Mouse (Mus musculus): ENCODE data around the gene Tnip1.

Tnip1 gene

DNA sequence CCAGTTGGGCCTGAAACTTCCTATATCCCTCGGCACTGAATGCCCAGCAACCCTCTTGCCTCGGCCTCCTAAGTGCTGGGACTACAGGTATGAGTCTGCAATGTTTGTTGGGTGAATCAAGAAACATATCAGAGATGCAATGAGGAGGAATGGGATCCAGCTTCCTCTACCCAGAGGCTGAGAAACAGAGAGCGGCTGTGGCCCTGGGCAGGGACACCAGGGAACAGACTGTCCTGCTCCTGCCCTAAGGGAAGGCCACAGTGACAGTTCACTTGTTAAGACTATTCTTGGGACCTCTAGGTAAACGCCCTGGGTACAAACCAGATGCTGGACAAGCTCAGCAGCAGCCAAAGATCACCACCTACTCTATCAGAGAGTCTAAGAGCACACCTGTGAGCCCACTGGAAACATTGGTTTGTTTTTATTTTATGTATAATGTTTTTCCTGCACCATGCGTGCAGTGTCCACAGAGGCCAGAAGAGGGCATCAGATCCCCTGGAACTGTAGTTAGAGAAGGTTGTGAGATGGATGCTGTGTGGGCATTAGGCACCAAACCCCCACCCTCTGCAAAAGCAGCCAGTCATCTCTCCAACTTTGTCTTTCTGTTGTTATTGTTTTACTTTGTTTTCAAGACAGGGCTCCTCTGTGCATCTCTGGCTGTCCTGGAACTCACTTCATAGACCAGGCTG, 31.2 kb downstream of the Tnip1 start:
- DNase-seq, result peak; percentile 47

DNA sequence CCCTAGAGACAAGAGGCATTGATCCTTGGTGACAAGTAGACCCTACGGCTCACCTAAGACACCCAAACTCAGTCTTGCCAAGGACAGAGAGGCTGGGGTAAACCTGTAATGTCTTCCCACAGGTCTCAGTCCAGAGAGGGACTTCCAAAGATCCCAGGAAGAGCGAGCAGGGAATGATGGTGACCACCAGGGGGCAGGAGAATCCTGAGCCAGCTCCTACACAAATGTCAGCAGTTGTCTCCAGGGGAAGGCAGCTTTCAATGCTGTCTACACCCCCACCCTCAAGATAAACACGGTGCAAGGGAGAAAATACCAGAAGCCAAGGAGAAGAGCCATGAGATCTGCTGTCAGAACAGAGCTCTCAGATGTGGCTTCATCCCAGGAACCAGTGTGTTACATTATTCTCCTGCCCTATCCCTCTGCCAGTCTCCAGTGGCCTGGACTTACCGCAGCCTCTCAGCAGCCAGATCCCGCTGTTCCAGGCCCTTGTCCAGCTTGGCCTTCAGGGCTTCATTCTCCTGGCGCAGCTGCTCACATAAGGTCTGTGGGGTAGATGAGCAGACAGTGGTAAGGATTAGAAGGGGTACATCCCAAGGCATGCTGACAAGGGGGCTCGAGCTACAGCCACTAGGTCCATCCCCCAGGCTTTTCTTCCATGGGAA, 32.3 kb downstream of the Tnip1 start:
- DNase-seq, result peak; percentile 64

DNA sequence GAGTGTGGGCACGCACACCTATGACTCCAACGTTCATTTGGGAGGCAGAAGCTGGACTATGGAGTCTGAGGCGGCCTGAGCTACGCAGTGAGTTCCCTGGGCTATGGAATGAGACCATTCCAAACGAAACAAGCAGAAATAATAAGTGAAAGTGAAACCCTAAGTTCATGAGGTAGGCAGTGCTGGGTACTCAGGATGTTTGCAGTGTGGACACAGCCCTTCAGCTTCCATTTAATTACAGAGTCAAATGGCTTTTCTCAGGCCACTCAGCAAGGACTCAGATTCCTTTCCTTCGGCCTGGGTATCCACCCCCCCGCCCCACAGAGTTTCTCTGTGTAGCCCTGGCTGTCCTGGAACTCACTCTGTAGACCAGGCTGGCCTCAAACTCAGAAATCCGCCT, 33.0 kb downstream of the Tnip1 start:
- no peak for DNase-seq

DNA sequence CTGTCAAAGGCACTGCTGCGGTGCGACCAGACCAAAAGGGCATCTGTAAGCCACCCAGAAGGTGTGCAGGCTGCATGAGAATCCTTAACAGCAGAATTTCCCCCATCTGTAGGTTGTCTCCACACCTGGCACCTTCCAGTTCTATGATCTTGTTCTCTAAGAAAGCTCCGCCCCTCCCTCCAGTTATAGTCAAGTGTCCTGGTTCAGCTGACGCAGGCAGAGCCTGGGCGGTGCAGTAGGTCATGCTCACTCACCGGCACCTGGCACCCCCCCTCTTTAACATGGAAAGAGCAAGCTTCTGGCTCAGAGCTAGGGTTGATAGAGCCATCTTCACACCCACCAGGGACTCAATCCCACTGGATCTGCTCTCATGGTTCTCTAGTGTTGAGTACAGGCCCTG, 33.4 kb downstream of the Tnip1 start:
- no peak for DNase-seq

DNA sequence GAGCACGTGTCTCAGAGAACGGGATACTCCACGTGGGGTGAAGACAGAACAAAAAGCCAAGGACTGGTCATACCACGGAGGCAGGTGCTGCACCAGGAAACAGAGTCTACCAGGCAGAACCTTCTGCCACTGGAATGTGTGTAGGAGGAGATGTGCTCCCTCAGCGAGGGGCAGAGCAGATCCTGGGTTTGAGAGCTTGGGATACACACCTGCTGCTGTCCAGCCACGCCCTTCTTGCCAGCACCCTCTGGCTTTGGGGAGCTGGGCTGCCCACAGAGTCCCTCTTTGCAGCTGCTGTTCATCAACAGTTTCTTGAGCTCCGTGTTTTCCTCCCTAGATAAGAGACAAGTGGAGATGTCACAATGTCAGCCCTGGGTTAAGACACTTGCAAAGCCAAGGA, 33.8 kb downstream of the Tnip1 start:
- no peak for DNase-seq

DNA sequence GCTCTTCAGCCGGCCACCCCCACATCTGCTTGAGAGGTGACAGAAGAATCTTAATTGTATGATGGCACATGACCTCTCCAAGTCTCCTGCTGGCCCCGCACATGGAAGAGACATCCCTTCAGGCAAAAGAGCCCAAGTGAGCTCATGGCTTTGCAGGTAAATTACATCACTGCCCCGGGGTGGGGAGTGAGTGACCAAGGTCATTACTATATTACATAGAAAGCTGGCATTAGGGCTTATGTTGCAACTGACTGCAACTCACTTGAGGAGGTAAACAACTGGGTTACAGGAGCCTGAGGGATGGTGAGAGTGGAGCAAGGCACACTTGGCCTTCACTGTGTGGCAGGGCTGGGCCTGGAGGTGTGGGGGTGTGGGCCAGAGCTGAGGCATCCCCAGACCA, 34.5 kb downstream of the Tnip1 start:
- DNase-seq, result no peak

DNA sequence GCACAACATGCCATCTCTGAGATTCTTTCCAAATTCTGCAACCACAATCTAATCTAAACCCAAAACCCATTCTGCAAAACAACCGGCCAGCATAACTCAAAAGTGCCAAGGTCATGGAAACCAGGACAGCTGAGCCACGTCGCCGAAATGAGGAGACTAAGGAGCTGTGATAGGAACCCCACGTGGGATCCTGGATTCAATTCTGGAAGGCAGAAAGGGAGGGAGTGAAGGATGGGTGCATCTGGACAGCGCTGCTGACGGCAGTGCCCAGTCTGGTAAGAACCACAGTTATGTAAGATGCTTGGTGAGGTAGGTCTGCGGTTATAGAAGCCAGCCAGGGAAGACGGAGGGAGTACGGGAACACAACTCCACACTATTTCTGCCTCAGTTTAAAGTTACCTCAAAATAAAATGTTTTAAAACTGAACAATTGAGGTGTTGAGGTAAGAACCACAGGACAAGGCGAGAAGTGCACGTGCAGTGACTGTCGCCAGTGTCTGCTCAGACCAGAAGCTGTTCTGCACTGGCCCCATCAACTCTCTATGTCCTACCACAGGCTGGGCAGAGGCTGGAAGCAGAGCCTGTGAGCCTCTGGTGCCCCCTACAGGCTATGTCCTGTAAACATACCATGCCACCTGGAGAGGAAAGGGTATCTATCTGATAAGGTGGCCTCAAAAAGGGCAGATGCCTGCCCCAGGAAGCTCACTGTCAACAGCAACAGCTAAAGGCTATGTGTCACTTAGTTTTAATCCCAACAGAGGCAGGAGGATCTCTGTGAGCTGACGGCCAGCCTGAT, 35.2 kb downstream of the Tnip1 start:
- peak; percentile 67 for DNase-seq

DNA sequence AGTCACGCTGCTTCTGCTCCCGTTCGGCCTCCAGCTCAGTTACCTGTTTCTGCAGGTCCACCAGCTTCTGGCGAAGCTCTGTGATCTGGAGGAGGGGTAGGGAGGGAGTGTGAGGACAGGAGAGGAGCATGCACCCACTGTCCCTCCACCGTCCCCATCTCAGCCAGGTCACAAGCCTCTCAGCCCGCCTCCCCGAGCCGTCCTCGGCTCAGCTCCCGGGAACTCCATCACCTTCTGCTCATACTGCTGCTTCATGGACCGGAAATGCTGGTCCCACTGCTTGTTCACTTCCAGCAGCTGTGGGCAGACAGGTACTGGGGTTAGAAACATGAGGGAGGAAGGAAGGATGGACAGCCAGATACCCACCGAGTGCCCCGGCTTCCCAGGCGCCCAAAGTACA, 38.6 kb downstream of the Tnip1 start:
- no peak for DNase-seq

DNA sequence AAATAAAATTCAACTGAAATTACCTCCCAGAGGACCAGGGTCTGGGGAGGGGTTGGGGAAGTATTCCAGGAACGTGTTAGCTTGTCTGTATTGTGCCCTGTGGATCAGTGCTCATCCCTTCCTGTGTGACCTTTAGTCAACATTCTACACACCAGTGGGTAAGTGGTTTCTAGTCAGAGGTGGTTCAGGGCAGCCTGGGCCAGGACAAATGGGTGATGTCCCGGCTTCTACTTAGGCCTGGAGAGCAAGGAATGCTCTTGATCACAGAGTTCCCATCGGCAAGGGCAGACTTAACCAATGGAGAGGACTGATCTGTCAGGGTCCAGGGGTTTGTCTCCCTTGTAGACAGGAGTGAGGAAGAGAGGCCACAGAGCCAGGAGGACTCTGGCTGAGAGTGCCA, 40.2 kb downstream of the Tnip1 start:
- no peak for DNase-seq

DNA sequence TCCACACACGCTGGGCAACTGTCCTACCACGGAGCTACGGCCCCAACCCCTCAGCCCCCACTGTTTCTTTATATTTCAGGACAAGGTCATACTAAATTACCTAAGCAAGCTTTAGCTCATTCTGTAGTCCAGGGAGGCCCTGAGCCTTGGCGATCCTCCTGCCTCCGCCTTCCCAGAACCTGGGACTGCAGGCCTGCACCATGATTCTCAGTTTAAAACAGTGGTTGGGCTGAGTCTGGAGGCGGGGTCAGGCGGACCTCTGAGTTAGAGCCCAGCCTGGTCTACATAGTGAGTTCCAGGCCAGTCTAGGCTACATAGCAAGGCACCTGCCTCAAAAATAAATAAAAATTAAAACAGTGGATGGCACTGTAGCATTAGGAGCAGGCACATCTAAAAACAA, 40.9 kb downstream of the Tnip1 start:
- DNase-seq, result no peak

DNA sequence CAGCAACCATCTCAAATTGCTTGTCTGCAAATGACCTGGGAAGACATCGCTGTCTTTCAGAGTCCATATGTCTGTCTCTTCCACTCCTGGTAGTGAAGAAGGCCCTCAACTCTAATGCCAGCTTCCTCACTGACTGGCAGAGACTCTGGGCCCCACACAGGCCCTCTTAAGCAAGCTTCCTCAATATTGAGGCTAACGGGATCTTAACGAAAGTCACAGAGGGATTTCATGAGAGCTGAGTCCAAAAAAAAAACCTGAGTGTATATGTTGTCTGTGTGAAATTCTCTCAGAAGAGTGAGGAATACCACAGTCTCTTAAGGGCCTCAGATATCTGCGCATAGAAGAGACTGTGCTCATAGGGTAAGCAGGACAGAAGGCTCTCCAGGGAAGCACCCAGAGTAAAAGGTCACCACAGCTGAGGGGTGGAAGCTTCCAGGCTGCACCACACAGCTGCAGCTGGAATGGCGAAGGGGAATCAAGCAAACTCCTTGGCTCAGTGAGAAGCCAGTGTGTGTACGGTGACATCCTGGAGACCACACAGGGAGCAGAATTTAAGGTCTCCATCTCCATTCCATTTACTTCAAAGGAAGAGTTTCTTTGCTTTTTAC, 41.6 kb downstream of the Tnip1 start:
- no peak for DNase-seq

DNA sequence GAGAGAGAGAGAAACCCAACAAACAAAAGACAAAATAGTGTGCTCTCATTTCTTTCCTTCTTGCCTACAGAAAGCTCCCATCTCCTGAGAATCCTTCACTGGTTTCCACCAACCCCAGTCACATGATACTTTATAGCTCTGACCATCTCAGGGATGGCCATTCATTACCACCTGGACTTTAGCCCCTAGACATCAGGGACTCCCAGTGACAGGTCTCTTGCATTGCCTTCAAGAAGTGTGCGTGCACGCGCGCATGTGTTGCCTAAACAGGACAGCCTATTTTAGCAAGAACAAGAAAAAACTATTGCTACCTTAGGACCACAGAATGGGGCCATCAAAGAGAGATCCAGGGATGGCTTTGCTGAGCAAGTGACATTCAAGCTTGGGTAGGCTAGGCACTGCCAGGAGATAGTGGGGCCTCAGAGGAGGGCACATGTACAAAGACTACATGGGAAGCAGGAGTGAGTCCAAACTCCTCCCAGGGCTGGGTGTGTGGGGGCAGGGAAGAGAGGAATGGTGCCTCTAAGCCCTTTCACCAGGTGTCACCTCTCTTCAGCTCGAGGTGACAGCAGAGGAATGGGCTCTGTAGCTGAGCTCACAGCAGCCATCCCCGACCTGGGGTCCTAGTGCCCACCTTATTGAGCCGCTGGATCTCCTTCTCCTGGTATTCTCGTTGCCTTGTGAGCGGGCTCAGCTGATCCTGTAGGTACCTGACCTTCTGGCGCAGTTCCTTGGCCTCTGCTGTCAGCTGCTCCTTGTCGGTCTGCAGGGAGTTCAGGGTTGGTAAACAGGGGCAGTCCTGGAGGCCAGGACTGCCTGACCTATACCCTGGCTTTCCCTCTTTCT, 42.4 kb downstream of the Tnip1 start:
- no peak for DNase-seq

DNA sequence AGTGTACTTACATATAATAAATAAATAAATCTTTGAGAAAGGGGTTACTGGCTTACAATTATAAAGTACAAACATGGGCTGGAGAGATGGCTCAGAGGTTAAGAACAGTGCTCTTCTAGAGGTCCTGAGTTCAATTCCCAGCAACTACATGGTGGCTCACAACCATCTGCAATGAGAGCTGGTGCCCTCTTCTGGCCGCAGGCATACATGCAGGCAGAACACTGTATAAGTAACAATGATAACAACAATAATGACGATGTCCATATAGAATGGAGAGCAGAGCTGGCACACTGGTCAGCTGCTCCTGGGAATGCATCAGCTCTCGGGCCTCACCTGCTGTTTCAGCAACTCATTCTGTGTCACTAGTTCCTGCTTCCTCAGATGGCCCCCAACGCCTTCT, 44.4 kb downstream of the Tnip1 start:
- DNase-seq, result no peak

DNA sequence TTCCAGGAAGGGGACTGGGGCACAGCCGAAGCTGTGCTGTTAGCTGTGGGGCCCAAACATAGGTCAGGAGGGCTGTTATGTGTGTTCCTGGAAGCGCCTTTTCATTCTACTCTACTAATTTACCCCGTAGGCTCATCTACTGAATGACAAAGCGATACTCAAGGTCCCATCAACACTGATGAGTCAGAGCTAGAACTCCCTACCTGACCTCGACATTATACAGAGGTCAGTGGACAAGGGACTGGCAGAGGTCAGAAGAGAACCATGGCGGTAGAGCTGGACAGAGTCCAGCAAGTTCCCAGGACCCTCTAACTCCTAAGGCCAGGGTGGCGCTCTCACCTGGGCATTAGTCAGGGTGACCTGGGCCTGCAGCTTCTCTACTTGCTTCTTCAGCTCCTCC, 45.3 kb downstream of the Tnip1 start:
- no peak for DNase-seq

DNA sequence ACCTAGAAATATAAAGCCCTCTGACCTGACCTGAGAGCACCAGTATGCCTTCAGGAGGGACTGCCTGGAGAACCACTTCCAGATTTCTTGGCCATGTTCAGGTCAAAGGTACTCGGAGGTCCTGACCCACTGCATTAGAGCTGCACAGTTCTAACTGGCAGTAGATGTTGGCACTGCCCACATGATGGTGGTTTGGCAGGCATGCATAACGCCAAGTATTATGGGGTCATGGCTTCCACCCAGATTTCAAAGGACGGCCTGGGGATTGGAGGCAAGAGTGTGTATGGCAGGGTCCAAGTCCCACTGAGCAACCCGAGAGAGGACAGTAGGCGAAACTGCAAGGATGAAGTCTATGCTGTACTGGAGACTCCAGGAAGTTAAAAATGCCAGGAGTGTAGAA, 48.9 kb downstream of the Tnip1 start:
- DNase-seq, result no peak

DNA sequence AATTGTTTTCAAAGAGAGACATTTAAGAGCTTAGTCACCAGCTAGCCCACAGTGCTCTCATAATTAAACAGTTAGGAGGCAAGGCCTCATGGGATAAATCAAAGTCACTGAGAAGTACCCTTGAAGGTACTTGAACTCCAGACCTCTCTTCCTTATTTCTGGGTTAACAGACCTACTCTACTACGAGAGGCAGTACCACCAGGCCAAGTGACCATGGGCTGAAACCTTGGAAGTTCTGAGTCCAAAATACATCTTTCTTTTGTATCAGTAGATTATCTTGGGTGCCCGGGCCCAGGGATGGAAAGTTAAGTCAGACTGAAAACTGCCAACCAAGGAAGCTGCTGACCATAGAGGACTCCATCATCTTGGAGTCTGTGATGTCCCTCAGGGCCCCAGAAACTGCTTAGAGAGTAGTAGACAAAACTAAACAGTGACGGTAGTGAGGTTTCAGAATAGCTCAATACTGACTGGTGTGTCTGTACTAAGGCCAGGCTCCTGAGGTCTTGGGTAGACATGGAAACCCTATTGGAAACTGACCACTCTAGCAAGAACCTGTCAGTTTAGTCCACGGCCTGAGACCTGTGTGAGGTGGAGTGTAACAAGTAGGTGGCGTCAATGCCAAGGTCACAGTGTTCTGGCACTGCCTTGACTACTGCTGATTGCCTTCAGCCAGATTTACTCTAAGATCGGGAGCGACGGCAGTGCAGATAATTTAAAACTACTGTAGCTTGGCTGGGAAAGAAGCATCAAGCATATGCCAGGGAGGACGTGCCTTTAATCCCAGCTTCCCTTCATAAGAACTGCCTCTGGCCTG, 50.0 kb downstream of the Tnip1 start:
- DNase-seq, result no peak

DNA sequence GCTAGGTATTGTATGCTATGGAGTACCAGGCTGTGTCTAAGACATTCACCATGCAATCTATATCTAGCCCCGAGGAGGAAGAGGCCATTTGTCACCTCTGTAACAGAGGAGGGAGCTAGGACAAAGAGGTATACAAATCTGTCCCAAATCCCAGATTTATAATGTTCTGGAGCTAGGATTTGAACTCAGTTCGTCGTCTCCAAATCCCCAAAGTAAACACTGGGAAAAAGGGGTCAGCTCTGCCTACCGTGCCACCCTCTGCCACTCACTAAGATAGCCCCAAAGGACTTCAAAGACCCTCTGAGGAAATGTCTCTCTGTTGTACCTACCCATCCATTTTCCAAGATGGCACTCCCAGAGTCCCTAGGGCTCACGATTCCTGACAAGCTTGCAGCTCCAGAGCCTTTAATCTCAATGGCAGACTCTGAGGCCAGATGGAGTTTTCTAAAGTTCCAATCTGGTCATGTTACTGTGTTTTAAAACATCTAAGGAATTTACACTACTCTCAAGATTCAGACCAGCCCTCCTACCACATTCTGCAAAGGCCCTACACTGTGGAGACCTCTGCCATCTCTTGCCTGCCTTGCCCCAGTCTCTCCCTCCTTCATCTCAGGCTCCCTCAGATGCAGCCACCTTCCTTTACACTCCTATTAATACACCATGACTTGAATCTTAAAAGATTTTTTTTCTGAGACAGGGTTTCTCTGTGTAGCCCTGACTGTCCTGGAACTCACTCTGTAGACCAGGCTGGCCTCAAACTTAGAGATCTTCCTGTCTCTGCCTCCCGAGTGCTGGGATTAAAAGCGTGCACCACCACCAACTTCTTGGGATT, 50.8 kb downstream of the Tnip1 start:
- no peak for DNase-seq

DNA sequence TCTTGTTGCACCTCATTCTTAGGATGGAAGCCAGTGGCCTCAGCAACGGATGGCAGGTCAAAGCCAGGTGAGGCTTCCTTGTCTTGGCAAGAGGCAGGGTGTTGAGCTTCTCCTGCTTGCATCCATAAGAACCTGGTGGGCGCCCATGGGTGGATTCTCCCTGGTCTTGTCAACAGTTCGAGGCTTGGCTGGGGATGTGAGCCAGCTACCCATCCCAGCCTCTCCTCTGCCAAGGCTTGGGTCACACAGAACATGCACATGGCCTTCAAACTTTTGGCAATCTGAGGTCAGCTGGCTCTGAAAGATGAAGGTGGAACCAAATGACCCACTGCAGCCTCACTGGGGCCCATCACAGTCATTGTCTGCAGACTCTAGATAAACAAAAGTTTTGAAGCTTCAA, 51.5 kb downstream of the Tnip1 start:
- DNase-seq, result no peak

DNA sequence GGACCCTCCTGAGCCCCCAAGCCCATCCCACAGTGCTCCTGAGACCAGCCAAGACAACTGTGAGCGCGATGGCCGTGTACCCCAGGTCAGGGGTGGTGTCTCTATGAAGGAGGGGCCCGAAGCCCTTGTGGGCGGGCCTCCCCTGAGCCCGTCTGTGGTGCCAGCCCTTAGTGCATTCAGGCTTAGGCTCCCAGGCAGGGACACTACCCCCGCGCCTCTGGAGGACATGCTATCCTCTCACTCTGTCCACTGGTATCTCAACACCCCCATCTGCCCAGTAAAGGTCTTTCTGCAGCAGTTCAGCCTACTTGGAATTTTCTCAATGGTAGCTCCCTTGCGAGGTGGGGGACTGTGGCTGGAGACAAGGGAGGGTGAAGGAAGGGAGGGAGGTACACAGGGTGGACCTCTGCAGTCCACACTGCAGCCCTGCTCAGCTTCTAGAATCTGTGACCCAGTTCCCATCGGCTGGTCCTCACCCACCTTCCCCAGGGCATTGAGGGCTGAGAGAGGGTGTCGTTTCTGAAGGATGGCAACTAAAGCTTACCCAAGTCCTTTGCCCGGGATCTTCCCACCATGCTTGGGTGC, 52.5 kb downstream of the Tnip1 start:
- no peak for DNase-seq

DNA sequence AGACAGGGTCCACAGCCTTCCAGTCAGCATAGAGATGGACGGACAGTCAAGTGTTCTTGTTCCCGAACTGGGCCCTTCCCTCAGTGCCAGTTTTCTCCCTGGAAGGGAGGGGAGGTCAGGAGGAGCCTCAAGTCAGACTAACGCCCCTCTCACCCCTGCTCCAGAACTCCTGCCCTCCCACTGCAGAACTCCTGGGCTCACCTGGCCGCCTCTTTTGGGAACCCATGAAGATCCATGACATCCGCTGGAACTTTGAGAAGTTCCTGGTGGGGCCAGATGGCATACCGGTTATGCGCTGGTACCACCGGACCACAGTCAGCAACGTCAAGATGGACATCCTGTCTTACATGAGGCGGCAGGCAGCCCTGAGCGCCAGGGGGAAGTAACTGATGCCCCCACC, 53.4 kb downstream of the Tnip1 start:
- DNase-seq, result no peak

DNA sequence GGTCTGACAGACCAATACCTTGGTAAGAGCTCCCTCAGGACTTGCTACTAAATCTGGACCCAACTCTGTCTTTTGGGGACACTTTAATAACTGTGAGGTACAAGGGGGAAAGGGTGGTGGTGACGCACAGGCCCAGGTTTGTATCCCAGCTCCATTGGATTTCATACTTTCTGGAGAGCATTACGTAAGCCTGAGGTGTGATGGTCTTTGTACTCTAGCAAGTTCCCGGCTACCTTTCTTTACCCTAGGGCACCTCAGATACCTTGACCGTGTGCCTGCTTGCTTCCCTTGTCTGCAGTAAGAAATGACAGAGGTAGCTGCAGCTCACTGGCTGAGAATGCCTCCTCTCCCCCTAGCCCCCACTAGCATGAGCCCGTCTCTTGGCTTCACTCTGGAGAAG, 55.5 kb downstream of the Tnip1 start:
- no peak for DNase-seq

Data from retina, postnatal 1 day (tissue).